Mouse (Mus musculus): ENCODE measurements around the gene Vsig1. TPM values are rescaled to one million over a fixed set of nuclear protein-coding genes. Genes with fewer than 3 reads are reported as not detected.

The Vsig1 gene
- total and polyA plus RNA-seq, 2 experiments from 2014 or later, result not detected

GRCm38 (mm10) chrX:140921321-140921720 lies 13.9 kb downstream of the Vsig1 start:
- no peak overlapping the region for H3K27ac ChIP-seq (ENCODE audit: low read depth)
- WGBS, result 73% methylated on average over 6 of the region's 6 CpGs
- DNase-seq (ENCODE audit: low spot score), result no peak
- no peak overlapping the region for H3K4me3 ChIP-seq (ENCODE audit: low read depth, low read length)
- no peaks in the 10 kb centered on the region for H3K9me3 ChIP-seq (replicated peaks; ENCODE audit: control insufficient read depth, low read length)
- H3K9ac ChIP-seq (replicated peaks; ENCODE audit: low read depth, low read length), result no peak overlapping the region
- no peaks in the 10 kb centered on the region for H3K4me1 ChIP-seq (ENCODE audit: control insufficient read depth, insufficient read depth)
- no peaks in the 10 kb centered on the region for H3K27me3 ChIP-seq (ENCODE audit: control insufficient read depth, insufficient read depth, low read length)
- H3K36me3 ChIP-seq (replicated peaks; ENCODE audit: control insufficient read depth, insufficient read depth, low read length), result no peaks in the 10 kb centered on the region
- no peak overlapping the region for H3K4me2 ChIP-seq (ENCODE audit: low read depth, low read length)
- no peak for ATAC-seq (ENCODE audit: insufficient read depth, low read depth)
- no peak for TF ChIP-seq CTCF (IDR thresholded peaks at IDR 0.05; ENCODE audit: low read depth)
- no peak for TF ChIP-seq EP300 (IDR thresholded peaks at IDR 0.05; ENCODE audit: low read depth)

GRCm38 (mm10) chrX:140932066-140932465 lies 24.7 kb downstream of the Vsig1 start:
- Histone ChIP-seq H3K4me1 (ENCODE audit: control insufficient read depth, insufficient read depth) (no peaks in the 10 kb centered on the region), H3K36me3 (replicated peaks; ENCODE audit: control insufficient read depth, insufficient read depth, low read length) (no peaks in the 10 kb centered on the region), H3K4me3 (ENCODE audit: low read depth, low read length) (no peak overlapping the region), H3K27me3 (ENCODE audit: control insufficient read depth, insufficient read depth, low read length) (0 out of 2 replicates have a peak, but pooled peaks cover 9% of the 10 kb centered on the region), H3K9ac (replicated peaks; ENCODE audit: low read depth, low read length) (no peak overlapping the region), H3K27ac (ENCODE audit: low read depth) (no peak overlapping the region), H3K9me3 (replicated peaks; ENCODE audit: control insufficient read depth, low read length) (no peaks in the 10 kb centered on the region), H3K4me2 (ENCODE audit: low read depth, low read length) (no peak overlapping the region)
- DNase-seq (ENCODE audit: low spot score) (no peak), ATAC-seq (ENCODE audit: insufficient read depth, low read depth) (no peak)
- TF ChIP-seq CTCF (IDR thresholded peaks at IDR 0.05; ENCODE audit: low read depth) (peak; percentile 40), EP300 (IDR thresholded peaks at IDR 0.05; ENCODE audit: low read depth) (no peak)
- 59% methylated on average over 3 of the region's 3 CpGs for WGBS

- 55% methylated on average over 3 of the region's 3 CpGs for WGBS
- Histone ChIP-seq H3K4me2 (ENCODE audit: low read depth, low read length) (no peak overlapping the region), H3K4me3 (ENCODE audit: low read depth, low read length) (no peak overlapping the region), H3K4me1 (ENCODE audit: control insufficient read depth, insufficient read depth) (no peaks in the 10 kb centered on the region), H3K9me3 (replicated peaks; ENCODE audit: control insufficient read depth, low read length) (no peaks in the 10 kb centered on the region), H3K36me3 (replicated peaks; ENCODE audit: control insufficient read depth, insufficient read depth, low read length) (no peaks in the 10 kb centered on the region), H3K27ac (ENCODE audit: low read depth) (no peak overlapping the region), H3K27me3 (ENCODE audit: control insufficient read depth, insufficient read depth, low read length) (0 out of 2 replicates have a peak, but pooled peaks cover 9% of the 10 kb centered on the region), H3K9ac (replicated peaks; ENCODE audit: low read depth, low read length) (no peak overlapping the region)
- TF ChIP-seq EP300 (IDR thresholded peaks at IDR 0.05; ENCODE audit: low read depth) (no peak), CTCF (IDR thresholded peaks at IDR 0.05; ENCODE audit: low read depth) (no peak)
- ATAC-seq (ENCODE audit: insufficient read depth, low read depth), result no peak
- no peak for DNase-seq (ENCODE audit: low spot score)
Observed at GRCm38 (mm10) chrX:140933263-140933662, 25.9 kb downstream of the Vsig1 start.

DNA sequence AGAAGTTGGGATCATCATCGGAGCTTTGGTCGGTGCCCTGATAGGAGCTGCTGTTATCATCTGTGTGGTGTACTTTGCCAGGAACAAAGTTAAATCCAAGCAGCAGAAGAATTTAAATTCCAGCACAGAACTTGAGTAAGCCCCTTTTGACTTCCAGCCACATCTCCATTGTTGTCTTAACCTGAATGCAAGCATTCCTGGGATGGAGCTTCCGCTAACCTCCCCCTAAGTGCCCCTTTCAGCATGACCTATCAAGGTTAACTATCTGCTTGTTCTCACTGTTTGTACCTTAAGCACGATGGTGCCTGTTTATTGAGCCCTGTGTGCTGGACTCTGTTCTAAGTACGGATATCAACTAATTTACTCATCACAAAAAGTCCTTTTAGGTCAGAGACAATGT lies 28.9 kb downstream of the Vsig1 start:
- DNase-seq (ENCODE audit: low spot score), result no peak
- no peak for ATAC-seq (ENCODE audit: insufficient read depth, low read depth)
- Histone ChIP-seq H3K9me3 (replicated peaks; ENCODE audit: control insufficient read depth, low read length) (no peaks in the 10 kb centered on the region), H3K9ac (replicated peaks; ENCODE audit: low read depth, low read length) (no peak overlapping the region), H3K4me3 (ENCODE audit: low read depth, low read length) (no peak overlapping the region), H3K4me1 (ENCODE audit: control insufficient read depth, insufficient read depth) (no peaks in the 10 kb centered on the region), H3K4me2 (ENCODE audit: low read depth, low read length) (no peak overlapping the region), H3K27me3 (ENCODE audit: control insufficient read depth, insufficient read depth, low read length) (0 out of 2 replicates have a peak, but pooled peaks cover 11% of the 10 kb centered on the region), H3K36me3 (replicated peaks; ENCODE audit: control insufficient read depth, insufficient read depth, low read length) (no peaks in the 10 kb centered on the region), H3K27ac (ENCODE audit: low read depth) (no peak overlapping the region)
- TF ChIP-seq EP300 (IDR thresholded peaks at IDR 0.05; ENCODE audit: low read depth) (no peak), CTCF (IDR thresholded peaks at IDR 0.05; ENCODE audit: low read depth) (no peak)
- WGBS, result 38% methylated on average over 5 of the region's 5 CpGs

- WGBS, result 72% methylated on average over 4 of the region's 4 CpGs
- no peak overlapping the region for H3K4me3 ChIP-seq (ENCODE audit: low read depth, low read length)
- TF ChIP-seq EP300 (IDR thresholded peaks at IDR 0.05; ENCODE audit: low read depth) (no peak), CTCF (IDR thresholded peaks at IDR 0.05; ENCODE audit: low read depth) (no peak)
- no peaks in the 10 kb centered on the region for H3K4me1 ChIP-seq (ENCODE audit: control insufficient read depth, insufficient read depth)
- H3K27me3 ChIP-seq (ENCODE audit: control insufficient read depth, insufficient read depth, low read length), result no peaks in the 10 kb centered on the region
- ATAC-seq (ENCODE audit: insufficient read depth, low read depth) (no peak), DNase-seq (ENCODE audit: low spot score) (no peak)
- no peak overlapping the region for H3K9ac ChIP-seq (replicated peaks; ENCODE audit: low read depth, low read length)
- H3K36me3 ChIP-seq (replicated peaks; ENCODE audit: control insufficient read depth, insufficient read depth, low read length), result peaks cover 3% of the 10 kb centered on the region; the same call in 1 of the 2 replicates
- H3K4me2 ChIP-seq (ENCODE audit: low read depth, low read length), result no peak overlapping the region
- no peaks in the 10 kb centered on the region for H3K9me3 ChIP-seq (replicated peaks; ENCODE audit: control insufficient read depth, low read length)
- H3K27ac ChIP-seq (ENCODE audit: low read depth), result no peak overlapping the region
Observed at GRCm38 (mm10) chrX:140953618-140954017, 46.2 kb downstream of the Vsig1 start.

GRCm38 (mm10) chrX:140956272-140956940 lies 49.0 kb downstream of the Vsig1 start, which contains the start of the genes Psmd10 and Atg4a:
Gene Psmd10, minus strand, starts transcription at chrX:140956728.
Gene Atg4a, plus strand, starts transcription at chrX:140956907.
- DNase-seq (ENCODE audit: low spot score) (peak; percentile 95), ATAC-seq (ENCODE audit: insufficient read depth, low read depth) (peak; percentile 99)
- H3K4me1 ChIP-seq (ENCODE audit: control insufficient read depth, insufficient read depth), result no peaks in the 10 kb centered on the region
- no peaks in the 10 kb centered on the region for H3K9me3 ChIP-seq (replicated peaks; ENCODE audit: control insufficient read depth, low read length)
- H3K4me3 ChIP-seq (ENCODE audit: low read depth, low read length), result peak within 1 kb of the TSS; percentile 65
- H3K36me3 ChIP-seq (replicated peaks; ENCODE audit: control insufficient read depth, insufficient read depth, low read length), result no peaks in the 10 kb centered on the region; the same call in 1 of the 2 replicates
- peak within 1 kb of the TSS; percentile 59 for H3K9ac ChIP-seq (replicated peaks; ENCODE audit: low read depth, low read length)
- 18% methylated on average over 23 of the region's 23 CpGs for whole genome bisulfite sequencing
- H3K4me2 ChIP-seq (ENCODE audit: low read depth, low read length), result peak within 1 kb of the TSS; percentile 65
- H3K27ac ChIP-seq (ENCODE audit: low read depth), result peak within 1 kb of the TSS; percentile 20; the same call in 1 of the 2 replicates
- TF ChIP-seq CTCF (IDR thresholded peaks at IDR 0.05; ENCODE audit: low read depth), result no peak
- H3K27me3 ChIP-seq (ENCODE audit: control insufficient read depth, insufficient read depth, low read length), result no peaks in the 10 kb centered on the region
